Mouse (Mus musculus) lung, postnatal 0 days (tissue): ENCODE results near the gene Lrmda.

Experiments
- CTCF ChIP-seq: IDR thresholded peaks from 2 replicates; pipeline ENCODE4 v1.5.1; 2016; ENCODE audit warnings: antibody characterized with exemption, mild to moderate bottlenecking
- EP300 ChIP-seq: IDR thresholded peaks from 2 replicates; pipeline ENCODE4 v1.6.1; 2016; ENCODE audit warnings: antibody characterized with exemption, mild to moderate bottlenecking, control low read depth

DNA sequence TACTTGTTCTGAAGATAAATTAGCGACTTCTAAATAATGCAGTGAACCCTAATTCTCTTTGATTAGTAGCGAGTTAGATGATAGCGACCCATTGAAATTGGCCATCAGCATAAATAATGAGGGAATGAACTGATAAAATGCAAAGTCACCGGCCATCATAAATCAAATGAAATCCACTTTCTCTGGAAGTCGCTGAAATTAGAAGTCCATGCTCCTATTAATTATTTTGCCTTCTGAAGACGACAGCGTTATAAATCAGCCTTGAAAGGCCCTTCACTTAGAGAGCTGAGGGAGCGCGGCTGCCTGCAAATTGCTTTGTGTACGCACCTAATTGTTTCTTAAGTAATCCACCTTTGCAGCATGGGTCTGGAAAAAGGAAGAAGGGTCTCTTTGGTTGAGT lies 374.1 kb downstream of the Lrmda start:
- no peak for TF ChIP-seq EP300
- no peak for TF ChIP-seq CTCF
